Mouse (Mus musculus) myocyte (in vitro differentiated cells): Measurements from ENCODE around the gene Crocc2. TPM values are rescaled to one million over a fixed set of nuclear protein-coding genes. Genes with fewer than 3 reads are reported as not detected.

ENCODE experiments used
- H3K27me3 ChIP-seq: one replicate; pipeline ENCODE4 v1.6.1; 2011; ENCODE audit not compliant: control insufficient read depth, insufficient read depth, insufficient read length
- H3K36me3 ChIP-seq: one replicate; pipeline ENCODE4 v1.6.1; 2011; ENCODE audit not compliant: control insufficient read depth, insufficient read depth
- H3K4me2 ChIP-seq: one replicate; pipeline ENCODE4 v1.6.1; 2011; ENCODE audit warnings: low read depth, control low read depth
- H3K4me3 ChIP-seq: one replicate; pipeline ENCODE4 v1.5.1; 2011; ENCODE audit warnings: mild to moderate bottlenecking, control low read depth, moderate library complexity
- H3K79me2 ChIP-seq: one replicate; pipeline ENCODE4 v1.6.1; 2011; ENCODE audit not compliant: control insufficient read depth, insufficient read depth
- H3ac ChIP-seq: one replicate; pipeline ENCODE4 v1.6.1; 2011; ENCODE audit not compliant: control insufficient read depth, insufficient read length
- CEBPB ChIP-seq: IDR thresholded peaks from 2 replicates; pipeline ENCODE4 v1.6.1; 2011; ENCODE audit warnings: mild to moderate bottlenecking, moderate library complexity; ENCODE audit not compliant: poor library complexity, insufficient read depth, severe bottlenecking
- E2F4 ChIP-seq: IDR thresholded peaks from one replicate; pipeline ENCODE4 v1.6.1; 2011; ENCODE audit warnings: mild to moderate bottlenecking, control low read depth, moderate library complexity; ENCODE audit not compliant: insufficient read depth
- MAX ChIP-seq: IDR thresholded peaks from one replicate; pipeline ENCODE4 v1.6.1; 2011; ENCODE audit warnings: low read depth, mild to moderate bottlenecking, control low read depth
- MYOD1 ChIP-seq, 3 experiments: IDR thresholded peaks; one replicate each; pipeline ENCODE4 v1.6.1; 2011; ENCODE audit warnings: control low read depth in 2 of 3, low read depth in 2 of 3, mild to moderate bottlenecking in 2 of 3, moderate library complexity in 1 of 3; ENCODE audit not compliant: insufficient read length in 2 of 3, control insufficient read depth in 1 of 3
- MYOG ChIP-seq, 3 experiments: IDR thresholded peaks; one replicate each; pipeline ENCODE4 v1.6.1; 2011; ENCODE audit warnings: control low read depth in 2 of 3, low read depth in 2 of 3, mild to moderate bottlenecking in 2 of 3; ENCODE audit not compliant: insufficient read length in 2 of 3, control insufficient read depth in 1 of 3, insufficient read depth in 1 of 3
- POLR2A ChIP-seq: IDR thresholded peaks from one replicate; pipeline ENCODE4 v1.6.1; 2011; ENCODE audit warnings: low read depth, mild to moderate bottlenecking, control low read depth, moderate library complexity; ENCODE audit not compliant: insufficient read length
- POLR2AphosphoS2 ChIP-seq: IDR thresholded peaks from one replicate; pipeline ENCODE4 v1.6.1; 2011; ENCODE audit warnings: low read depth, control low read depth; ENCODE audit not compliant: insufficient read length
- REST ChIP-seq: IDR thresholded peaks from one replicate; pipeline ENCODE4 v1.6.1; 2011; ENCODE audit warnings: mild to moderate bottlenecking, control low read depth, moderate library complexity; ENCODE audit not compliant: insufficient read depth, insufficient read length
- SRF ChIP-seq: IDR thresholded peaks from one replicate; pipeline ENCODE4 v1.6.1; 2011; ENCODE audit warnings: low read depth; ENCODE audit not compliant: control insufficient read depth, insufficient read length
- TCF3 ChIP-seq: IDR thresholded peaks from one replicate; pipeline ENCODE4 v1.6.1; 2011; ENCODE audit warnings: low read depth, control low read depth; ENCODE audit not compliant: insufficient read length
- USF1 ChIP-seq: IDR thresholded peaks from one replicate; pipeline ENCODE4 v1.6.1; 2011; ENCODE audit warnings: low read depth, mild to moderate bottlenecking, control low read depth, moderate library complexity
- polyA plus RNA-seq: library from polyadenylated mRNA; unstranded; fragments of >200 nt; fragmentation: generic; extraction: Trizol; gene quantifications from one replicate; pipeline ENCODE4 v1.2.1, GENCODE M21; 2012; ENCODE audit warnings: missing spikeins

The Crocc2 gene
- polyA plus RNA-seq, 1 experiment, result not detected

DNA sequence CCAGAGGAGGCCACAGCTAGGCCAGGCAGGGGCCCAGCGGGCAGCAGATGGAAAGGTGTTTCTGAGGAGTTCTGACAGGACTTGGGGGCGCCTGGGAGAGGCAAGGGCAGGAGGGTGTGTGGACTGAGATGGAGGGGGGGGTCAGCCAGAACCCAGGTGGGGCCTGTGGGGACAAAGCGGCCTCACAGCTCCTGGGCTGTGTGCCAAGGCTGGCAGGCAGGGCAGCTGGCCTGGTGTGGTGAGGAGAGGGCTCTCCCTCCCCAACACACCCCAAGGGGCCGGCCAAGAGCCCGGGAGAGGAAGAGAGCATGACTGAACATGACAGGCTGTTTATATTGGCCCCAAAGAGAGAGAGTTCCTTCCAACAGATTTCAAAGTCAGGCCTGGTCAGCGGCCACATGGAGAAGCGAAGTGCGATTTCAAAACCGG lies 41.7 kb downstream of the Crocc2 start:
- Histone ChIP-seq H3K4me3 (no peak overlapping the region), H3K4me2 (no peak overlapping the region), H3K36me3 (no peaks in the 10 kb centered on the region), H3K27me3 (peaks cover 37% of the 10 kb centered on the region), H3ac (no peak overlapping the region), H3K79me2 (no peaks in the 10 kb centered on the region)
- TF ChIP-seq MYOG (IDR thresholded peaks at IDR 0.05; ENCODE audit: control insufficient read depth in 1 of 3, insufficient read depth in 1 of 3, insufficient read length in 2 of 3, low read depth in 2 of 3), result peak in 1 of 3 experiments; percentile 17
- no peak for TF ChIP-seq SRF

DNA sequence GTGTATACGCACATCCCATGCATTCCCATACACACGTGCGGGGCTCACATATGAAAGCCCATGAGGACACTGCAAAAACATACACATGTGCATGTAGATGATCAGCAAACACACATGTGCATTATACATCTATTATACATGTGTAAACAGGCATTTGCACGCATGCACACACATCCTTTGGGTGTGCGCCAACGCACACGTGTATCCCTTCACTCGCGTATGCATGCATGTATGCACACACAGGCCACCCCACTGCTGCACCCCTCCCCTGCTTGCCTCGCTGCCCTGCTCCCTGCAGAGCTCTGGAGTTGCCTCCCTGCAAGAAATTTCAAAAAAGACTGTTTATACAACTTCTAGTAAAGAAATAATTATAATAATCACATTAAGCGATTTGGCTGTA lies 42.5 kb downstream of the Crocc2 start:
- Histone ChIP-seq H3K79me2 (no peaks in the 10 kb centered on the region), H3K4me2 (no peak overlapping the region), H3K4me3 (no peak overlapping the region), H3ac (no peak overlapping the region), H3K27me3 (peaks cover 33% of the 10 kb centered on the region), H3K36me3 (no peaks in the 10 kb centered on the region)
- TF ChIP-seq REST (no peak), CEBPB (no peak), POLR2A (no peak), POLR2AphosphoS2 (no peak), MAX (no peak), USF1 (no peak), SRF (no peak)

DNA sequence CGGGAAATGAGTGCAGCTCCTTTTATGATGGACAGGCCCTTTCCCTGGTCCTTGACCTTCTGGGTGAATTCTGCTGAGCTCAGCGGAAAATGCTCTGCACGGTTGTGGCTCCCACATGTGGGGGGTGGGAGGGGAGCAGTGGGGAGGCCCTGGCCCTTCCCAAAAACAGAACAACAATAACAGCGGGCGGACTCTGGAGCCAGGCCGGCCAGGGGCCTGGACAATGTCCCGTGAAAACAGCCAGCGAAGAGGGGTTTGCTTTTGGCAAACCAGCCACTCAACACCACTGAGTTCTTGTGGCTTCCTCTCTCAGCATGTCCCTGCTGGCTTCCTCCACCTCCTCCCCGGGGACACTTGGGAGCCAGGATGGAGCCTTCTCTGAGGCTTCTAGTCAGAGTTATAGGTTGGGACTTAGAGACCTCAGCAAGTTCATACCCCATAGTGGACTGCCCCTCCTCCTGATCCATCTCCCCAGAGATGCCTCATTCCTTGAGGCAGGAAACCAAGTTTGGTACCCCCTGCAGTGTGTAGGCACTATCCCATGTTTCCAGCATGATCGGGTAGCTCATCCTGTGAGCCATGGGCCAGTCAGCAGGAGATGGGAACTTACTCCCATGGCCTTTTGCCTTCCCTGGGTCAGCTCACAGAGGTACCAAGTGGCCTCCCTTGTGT lies 43.2 kb downstream of the Crocc2 start:
- Histone ChIP-seq H3K4me3 (no peak overlapping the region), H3K4me2 (no peak overlapping the region), H3K27me3 (peaks cover 27% of the 10 kb centered on the region), H3K36me3 (no peaks in the 10 kb centered on the region), H3ac (no peak overlapping the region), H3K79me2 (no peaks in the 10 kb centered on the region)
- TF ChIP-seq SRF, result no peak
- no peak for TF ChIP-seq E2F4

GRCm38 (mm10) chr1:93212441-93212840 lies 43.9 kb downstream of the Crocc2 start:
- Histone ChIP-seq H3ac (no peak overlapping the region), H3K27me3 (peaks cover 27% of the 10 kb centered on the region), H3K79me2 (no peaks in the 10 kb centered on the region), H3K4me2 (no peak overlapping the region), H3K4me3 (no peak overlapping the region), H3K36me3 (no peaks in the 10 kb centered on the region)
- no peak for TF ChIP-seq TCF3
- TF ChIP-seq CEBPB, result no peak
- TF ChIP-seq USF1, result no peak
- TF ChIP-seq POLR2AphosphoS2, result no peak
- TF ChIP-seq POLR2A, result no peak
- TF ChIP-seq REST, result no peak
- TF ChIP-seq SRF, result no peak
- TF ChIP-seq MYOG (IDR thresholded peaks at IDR 0.05; ENCODE audit: control insufficient read depth in 1 of 3, insufficient read depth in 1 of 3, insufficient read length in 2 of 3, low read depth in 2 of 3), result no peak
- TF ChIP-seq MYOD1 (IDR thresholded peaks at IDR 0.05; ENCODE audit: control insufficient read depth in 1 of 3, insufficient read length in 2 of 3, low read depth in 2 of 3), result no peak

- no peak for TF ChIP-seq REST
These were observed 46.1 kb downstream of the Crocc2 start for GRCm38 (mm10) chr1:93214612-93215011.

GRCm38 (mm10) chr1:93216839-93217497 lies 48.4 kb downstream of the Crocc2 start:
- Histone ChIP-seq H3K4me2 (no peak overlapping the region), H3K36me3 (no peaks in the 10 kb centered on the region), H3K27me3 (peaks cover 28% of the 10 kb centered on the region), H3K4me3 (no peak overlapping the region), H3K79me2 (no peaks in the 10 kb centered on the region), H3ac (no peak overlapping the region)
- peak in 1 of 3 experiments; percentile 19 for TF ChIP-seq MYOD1 (IDR thresholded peaks at IDR 0.05; ENCODE audit: control insufficient read depth in 1 of 3, insufficient read length in 2 of 3, low read depth in 2 of 3)
- TF ChIP-seq E2F4, result no peak

More at GRCm38 (mm10) chr1:93214612-93215011, 46.1 kb downstream of the Crocc2 start:
- H3K4me3 ChIP-seq, result no peak overlapping the region
- H3K79me2 ChIP-seq, result no peaks in the 10 kb centered on the region
- H3K27me3 ChIP-seq, result peaks cover 32% of the 10 kb centered on the region
- H3K36me3 ChIP-seq, result no peaks in the 10 kb centered on the region
- H3ac ChIP-seq, result no peak overlapping the region
- no peak overlapping the region for H3K4me2 ChIP-seq
